Mouse (Mus musculus) CH12.LX (cell line): ENCODE measurements around the gene Fxyd2. TPM values are rescaled to one million over a fixed set of nuclear protein-coding genes. Genes with fewer than 3 reads are reported as not detected.

Experiments used
- DNase-seq: peaks from one replicate; pipeline ENCODE4 v3.0.0-alpha.2; 2013; ENCODE audit errors: extremely low read depth
- H3K27ac ChIP-seq: 2 replicates; pipeline ENCODE4 v1.5.1; 2012; ENCODE audit warnings: low read depth, mild to moderate bottlenecking, control low read depth, moderate library complexity; ENCODE audit not compliant: insufficient read depth
- H3K27me3 ChIP-seq: replicated peaks from 2 replicates; pipeline ENCODE3; 2012; ENCODE audit warnings: inconsistent platforms
- H3K36me3 ChIP-seq, 2 experiments: replicated peaks in 1 of 2; 2 replicates each; pipeline versions ENCODE3 to v1.6.1; 2012; ENCODE audit warnings: inconsistent platforms in 1 of 2, low read length in 1 of 2, mild to moderate bottlenecking in 1 of 2, mixed read lengths in 1 of 2, moderate library complexity in 1 of 2; ENCODE audit not compliant: control insufficient read depth in 1 of 2, insufficient read depth in 1 of 2
- H3K4me1 ChIP-seq, 2 experiments: 2 replicates each; pipeline ENCODE4 v1.6.1; 2012; ENCODE audit warnings: inconsistent platforms in 1 of 2, moderate library complexity in 1 of 2; ENCODE audit not compliant: insufficient read depth in 2 of 2, control insufficient read depth in 1 of 2
- H3K4me2 ChIP-seq: 2 replicates; pipeline ENCODE4 v1.6.1; 2012; ENCODE audit warnings: low read depth, mild to moderate bottlenecking, control low read depth; ENCODE audit not compliant: poor library complexity, insufficient read depth, severe bottlenecking
- H3K4me3 ChIP-seq, 3 experiments: fragments of 150-350 bp in 1 of 3; sonication (generic) in 1 of 3; replicated peaks in 1 of 3; 2 replicates each; pipeline versions ENCODE3 to v1.5.1; 2011 to 2012; ENCODE audit warnings: low read depth in 2 of 3, low read length in 2 of 3, mild to moderate bottlenecking in 2 of 3, moderate library complexity in 2 of 3, control low read depth in 1 of 3, improper control_type of control experiment in 1 of 3, inconsistent platforms in 1 of 3, mixed read lengths in 1 of 3; ENCODE audit not compliant: poor library complexity in 1 of 3
- H3K79me2 ChIP-seq: replicated peaks from 2 replicates; pipeline ENCODE4 v1.6.1; 2012; ENCODE audit warnings: mild to moderate bottlenecking, moderate library complexity; ENCODE audit not compliant: control insufficient read depth, poor library complexity, insufficient read depth, severe bottlenecking; ENCODE audit errors: extremely low read depth
- H3K9ac ChIP-seq: 2 replicates; pipeline ENCODE4 v1.6.1; 2012; ENCODE audit warnings: low read depth, mild to moderate bottlenecking, control low read depth, moderate library complexity; ENCODE audit not compliant: insufficient read depth
- H3K9me3 ChIP-seq: replicated peaks from 2 replicates; pipeline ENCODE3; 2012; ENCODE audit warnings: low read length, inconsistent platforms, mixed read lengths
- E2F4 ChIP-seq: IDR thresholded peaks from 2 replicates; pipeline ENCODE4 v1.6.1; 2011; ENCODE audit warnings: low read depth, low read length, improper control_type of control experiment; ENCODE audit not compliant: insufficient replicate concordance
- ELF1 ChIP-seq: IDR thresholded peaks from 2 replicates; pipeline ENCODE4 v1.6.1; 2014; ENCODE audit warnings: low read depth, mild to moderate bottlenecking, inconsistent platforms, low read length, improper control_type of control experiment
- GABPA ChIP-seq: IDR thresholded peaks from 2 replicates; pipeline ENCODE4 v1.6.1; 2012; ENCODE audit warnings: low read depth, low read length, improper control_type of control experiment, inconsistent platforms; ENCODE audit not compliant: insufficient replicate concordance
- IRF4 ChIP-seq: IDR thresholded peaks from 2 replicates; pipeline ENCODE4 v1.6.1; 2014; ENCODE audit warnings: low read depth, mild to moderate bottlenecking, inconsistent platforms, low read length, improper control_type of control experiment
- JUND ChIP-seq: conservative IDR thresholded peaks from 2 replicates; pipeline ENCODE4 v1.6.1; 2011; ENCODE audit warnings: low read depth, low read length, improper control_type of control experiment
- KAT2A ChIP-seq: IDR thresholded peaks from 2 replicates; pipeline ENCODE4 v1.6.1; 2012; ENCODE audit warnings: low read length, improper control_type of control experiment, inconsistent platforms; ENCODE audit not compliant: insufficient replicate concordance
- MAFK ChIP-seq: IDR thresholded peaks from 2 replicates; pipeline ENCODE4 v1.6.1; 2011; ENCODE audit warnings: low read length, improper control_type of control experiment; ENCODE audit not compliant: insufficient replicate concordance
- MEF2A ChIP-seq: IDR thresholded peaks from 2 replicates; pipeline ENCODE4 v1.6.1; 2014; ENCODE audit warnings: low read depth, mild to moderate bottlenecking, inconsistent platforms, low read length, improper control_type of control experiment, borderline replicate concordance
- MXI1 ChIP-seq: IDR thresholded peaks from 2 replicates; pipeline ENCODE4 v1.6.1; 2011; ENCODE audit warnings: mild to moderate bottlenecking, low read depth, low read length, improper control_type of control experiment
- MYC ChIP-seq: IDR thresholded peaks from 2 replicates; pipeline ENCODE4 v1.6.1; 2011; ENCODE audit warnings: low read depth, mild to moderate bottlenecking, improper control_type of control experiment, low read length
- NRF1 ChIP-seq: IDR thresholded peaks from 2 replicates; pipeline ENCODE4 v1.6.1; 2014; ENCODE audit warnings: low read depth, mild to moderate bottlenecking, inconsistent platforms, low read length, improper control_type of control experiment, moderate library complexity
- PAX5 ChIP-seq: IDR thresholded peaks from 2 replicates; pipeline ENCODE4 v1.6.1; 2012; ENCODE audit warnings: low read length, inconsistent platforms, mixed read lengths
- POLR2A ChIP-seq: IDR thresholded peaks from 2 replicates; pipeline ENCODE4 v1.6.1; 2011; ENCODE audit warnings: low read depth, mild to moderate bottlenecking, improper control_type of control experiment, low read length
- RAD21 ChIP-seq: IDR thresholded peaks from 2 replicates; pipeline ENCODE4 v1.6.1; 2011; ENCODE audit warnings: low read depth, mild to moderate bottlenecking, low read length, improper control_type of control experiment, moderate library complexity
- RCOR1 ChIP-seq: conservative IDR thresholded peaks from 2 replicates; pipeline ENCODE4 v1.6.1; 2012; ENCODE audit warnings: low read depth, mild to moderate bottlenecking, inconsistent platforms, low read length, improper control_type of control experiment
- SIN3A ChIP-seq: IDR thresholded peaks from 2 replicates; pipeline ENCODE4 v1.6.1; 2012; ENCODE audit warnings: low read length, improper control_type of control experiment, inconsistent platforms
- SMC3 ChIP-seq: IDR thresholded peaks from 2 replicates; pipeline ENCODE4 v1.6.1; 2011; ENCODE audit warnings: low read depth, low read length, improper control_type of control experiment
- TCF12 ChIP-seq: IDR thresholded peaks from 2 replicates; pipeline ENCODE4 v1.6.1; 2014; ENCODE audit warnings: low read depth, mild to moderate bottlenecking, inconsistent platforms, low read length, improper control_type of control experiment
- UBTF ChIP-seq: IDR thresholded peaks from 2 replicates; pipeline ENCODE4 v1.6.1; 2012; ENCODE audit warnings: low read depth, mild to moderate bottlenecking, inconsistent platforms, low read length, improper control_type of control experiment, moderate library complexity
- USF1 ChIP-seq: IDR thresholded peaks from 2 replicates; pipeline ENCODE4 v1.6.1; 2014; ENCODE audit warnings: low read depth, mild to moderate bottlenecking, inconsistent platforms, low read length, improper control_type of control experiment
- ZC3H11A ChIP-seq: IDR thresholded peaks from 2 replicates; pipeline ENCODE4 v1.6.1; 2012; ENCODE audit warnings: low read depth, mild to moderate bottlenecking, inconsistent platforms, low read length, improper control_type of control experiment
- dilution Hi-C: fragments of 300-500 bp; cut with MboI; formaldehyde crosslinking; loops from 2 replicates; pipeline ENCODE4 v1.14.3; 2020; ENCODE audit warnings: low sequenced_read_pairs; ENCODE audit not compliant: extremely low pct_unique_long_range_greater_than_20kb, extremely low pct_ligation_motif_present
- in situ Hi-C: fragments of 300-500 bp; cut with MboI; formaldehyde crosslinking; loops from 3 replicates; pipeline ENCODE4 v1.14.3; 2019; ENCODE audit warnings: low sequenced_read_pairs, low pct_ligation_motif_present, low pct_unique_long_range_greater_than_20kb, mixed read lengths
- polyA plus RNA-seq: library from polyadenylated mRNA; unstranded; fragments of >175 nt; gene quantifications from 2 replicates; pipeline ENCODE4 v1.2.1, GENCODE M21; 2012; ENCODE audit warnings: low read depth; ENCODE audit not compliant: insufficient read length
- total RNA-seq, 2 experiments: library from RNA; depleted of rRNA; stranded (reverse); fragments of 300-350 nt in 1 of 2; fragments of >200 nt in 1 of 2; gene quantifications; 2 replicates each; pipeline ENCODE4 v1.2.3; 2012 to 2014

Gene Fxyd2
- total RNA-seq (2012; rRNA removed) (not detected in 2 replicates), total RNA-seq (2014; rRNA removed) (not detected in 2 replicates), polyA plus RNA-seq (not detected in 2 replicates)

GRCm38 (mm10) chr9:45399434-45399833, at the start of gene Fxyd2:
Gene Fxyd2 (plus strand): TSS chr9:45399669.
- no peak within 1 kb of the TSS for H3K4me3 ChIP-seq
- peaks cover 86% of the 10 kb centered on the region for H3K27me3 ChIP-seq
- dilution Hi-C loops (no loop called here), in situ Hi-C loops (loop anchor here (25.0 kb wide), 1 partner anchor 387 kb away; the partner anchor contains the start of gene Cd3e)
- TF ChIP-seq ZC3H11A (no peak), RAD21 (no peak), ELF1 (no peak), TCF12 (no peak), USF1 (no peak), POLR2A (no peak), E2F4 (no peak), GABPA (no peak), SMC3 (no peak), KAT2A (no peak), RCOR1 (no peak), PAX5 (no peak), IRF4 (no peak), NRF1 (no peak), MAFK (no peak)
- H3K9ac ChIP-seq, result no peak within 1 kb of the TSS
- no peak within 1 kb of the TSS for H3K4me2 ChIP-seq
- no peak within 1 kb of the TSS for H3K27ac ChIP-seq
- no peaks in the 10 kb centered on the region for H3K9me3 ChIP-seq
- H3K4me1 ChIP-seq, result peaks cover 0 to 14% of the 10 kb centered on the region in 2 experiments; a peak in 2 of 4 replicates
- no peak for DNase-seq
- no peaks in the 10 kb centered on the region for H3K79me2 ChIP-seq
- H3K36me3 ChIP-seq, result no peaks in the 10 kb centered on the region

DNA sequence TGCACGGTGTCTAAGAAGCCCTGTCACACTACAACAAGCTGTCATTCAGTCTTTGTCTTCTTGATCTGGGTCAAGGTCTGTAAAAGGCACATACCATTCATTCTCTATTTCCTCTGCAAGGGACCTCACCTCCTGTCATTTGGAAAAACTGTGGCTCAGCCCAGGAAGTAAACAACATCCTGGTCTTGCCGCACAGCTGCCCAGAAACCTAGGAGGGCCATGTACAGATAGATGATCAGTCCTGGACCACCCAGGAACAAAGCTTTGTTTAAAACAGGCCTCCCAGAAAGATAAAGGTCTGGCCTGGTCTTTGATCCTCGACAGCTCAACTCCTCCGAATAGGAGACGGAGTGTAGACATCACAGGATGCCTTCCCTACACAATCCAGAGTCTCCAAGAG, 49.6 kb upstream of the Fxyd2 start:
- in situ Hi-C loops (no loop called here), dilution Hi-C loops (no loop called here)
- Histone ChIP-seq H3K27ac (no peak overlapping the region), H3K27me3 (peaks cover 17% of the 10 kb centered on the region), H3K9me3 (no peaks in the 10 kb centered on the region), H3K4me2 (no peak overlapping the region), H3K9ac (no peak overlapping the region), H3K79me2 (no peaks in the 10 kb centered on the region), H3K4me3 (no peak overlapping the region), H3K36me3 (no peaks in the 10 kb centered on the region), H3K4me1 (no peaks in the 10 kb centered on the region)
- no peak for DNase-seq
- TF ChIP-seq RAD21 (no peak), MXI1 (no peak), MEF2A (no peak), UBTF (no peak), SIN3A (no peak), JUND (no peak), MYC (no peak), NRF1 (no peak), PAX5 (no peak), RCOR1 (no peak), SMC3 (no peak)
